Mouse (Mus musculus): ENCODE results near the gene Zfp146. TPM values are rescaled to one million over a fixed set of nuclear protein-coding genes. Genes with fewer than 3 reads are reported as not detected.

Gene Zfp146
- 6.1 and 7.2 TPM in 2 replicates for polyA plus RNA-seq (2015; fragmentation: Nextera tagmentation; extraction: Ambion mirVana)

GRCm38 (mm10) chr7:30169583-30170282 is at the start of gene Zfp146:
TSS of gene Zfp146 (minus strand) at chr7:30169750.

DNA sequence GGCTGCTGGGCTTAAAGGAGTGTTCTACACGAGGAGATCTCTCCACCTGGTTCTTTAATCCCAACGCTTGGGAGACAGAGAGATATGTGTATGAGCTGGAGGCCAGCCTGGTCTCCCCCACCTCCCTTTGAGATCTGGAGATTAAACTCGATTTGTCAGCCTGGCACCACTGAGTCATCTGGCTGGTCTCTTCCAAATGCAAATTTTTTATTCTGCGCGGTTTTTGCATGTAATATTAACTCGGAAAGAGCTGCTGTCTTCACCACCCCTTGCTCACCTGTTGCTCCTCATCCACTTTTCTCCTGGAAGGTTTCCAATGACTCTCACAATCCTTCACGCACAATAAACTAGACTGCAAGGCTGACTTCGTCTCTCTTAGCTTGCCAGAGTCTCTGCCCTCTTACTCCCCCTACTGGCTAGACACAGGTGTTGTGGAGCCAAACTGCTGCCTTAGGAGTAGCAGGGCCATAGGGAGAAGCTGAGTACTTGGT is 29.0 kb upstream of the Zfp146 start, which contains the start of gene Capns1:
Capns1 (minus strand) TSS at position 331 of the 491 bp plus-strand sequence.

GRCm38 (mm10) chr7:30183879-30184289 is 14.3 kb upstream of the Zfp146 start, which contains the start of gene Cox7a1:
TSS of gene Cox7a1 (plus strand) at chr7:30184144.

GRCm38 (mm10) chr7:30121308-30122187 is 48.0 kb downstream of the Zfp146 start, which contains the start of gene Zfp382:
TSS of gene Zfp382 (plus strand) at chr7:30121942.

Other genes with a start within 250 kb of the Zfp146 start
- 5.6 and 8.2 TPM in 2 replicates for gene Zfp74, start 215.7 kb downstream of the Zfp146 start, polyA plus RNA-seq (2015; fragmentation: Nextera tagmentation; extraction: Ambion mirVana)
- gene Zfp568, start 185.8 kb downstream of the Zfp146 start, polyA plus RNA-seq (2015; fragmentation: Nextera tagmentation; extraction: Ambion mirVana): 3.0 and 3.1 TPM in 2 replicates
- gene Zfp14, start 118.4 kb downstream of the Zfp146 start, polyA plus RNA-seq (2015; fragmentation: Nextera tagmentation; extraction: Ambion mirVana): 3.5 and 4.4 TPM in 2 replicates
- gene Zfp82, start 96.8 kb downstream of the Zfp146 start, polyA plus RNA-seq (2015; fragmentation: Nextera tagmentation; extraction: Ambion mirVana): 1.8 and 2.3 TPM in 2 replicates
- 0.74 and 0.83 TPM in 2 replicates for gene Gm26920, start 79.3 kb downstream of the Zfp146 start, polyA plus RNA-seq (2015; fragmentation: Nextera tagmentation; extraction: Ambion mirVana)
- 3.9 and 5.6 TPM in 2 replicates for gene Zfp566, start 79.2 kb downstream of the Zfp146 start, polyA plus RNA-seq (2015; fragmentation: Nextera tagmentation; extraction: Ambion mirVana)
- 47.3 and 47.5 TPM in 2 replicates for gene Zfp260, start 75.0 kb downstream of the Zfp146 start, polyA plus RNA-seq (2015; fragmentation: Nextera tagmentation; extraction: Ambion mirVana)
- gene Zfp382, start 47.8 kb downstream of the Zfp146 start, polyA plus RNA-seq (2015; fragmentation: Nextera tagmentation; extraction: Ambion mirVana): 3.9 and 5.4 TPM in 2 replicates
- 44.3 and 48.0 TPM in 2 replicates for gene Cox7a1, start 14.4 kb upstream of the Zfp146 start, polyA plus RNA-seq (2015; fragmentation: Nextera tagmentation; extraction: Ambion mirVana)
- gene Capns1, start 29.1 kb upstream of the Zfp146 start, polyA plus RNA-seq (2015; fragmentation: Nextera tagmentation; extraction: Ambion mirVana): 132 and 167 TPM in 2 replicates
- gene Polr2i, start 62.2 kb upstream of the Zfp146 start, polyA plus RNA-seq (2015; fragmentation: Nextera tagmentation; extraction: Ambion mirVana): 136 and 153 TPM in 2 replicates
- gene Tbcb, start 62.5 kb upstream of the Zfp146 start, polyA plus RNA-seq (2015; fragmentation: Nextera tagmentation; extraction: Ambion mirVana): 167 and 170 TPM in 2 replicates
- not detected in 2 replicates for gene Ovol3, start 66.0 kb upstream of the Zfp146 start, polyA plus RNA-seq (2015; fragmentation: Nextera tagmentation; extraction: Ambion mirVana)
- 0.43 and 0.65 TPM in 2 replicates for gene Thap8, start 110.3 kb upstream of the Zfp146 start, polyA plus RNA-seq (2015; fragmentation: Nextera tagmentation; extraction: Ambion mirVana)
- 2.7 and 3.7 TPM in 2 replicates for gene Wdr62, start 110.7 kb upstream of the Zfp146 start, polyA plus RNA-seq (2015; fragmentation: Nextera tagmentation; extraction: Ambion mirVana)
- 23.7 and 60.5 TPM in 2 replicates for gene Clip3, start 122.0 kb upstream of the Zfp146 start, polyA plus RNA-seq (2015; fragmentation: Nextera tagmentation; extraction: Ambion mirVana)
- gene Alkbh6, start 139.0 kb upstream of the Zfp146 start, polyA plus RNA-seq (2015; fragmentation: Nextera tagmentation; extraction: Ambion mirVana): 67.9 and 101 TPM in 2 replicates
- gene Syne4, start 145.1 kb upstream of the Zfp146 start, polyA plus RNA-seq (2015; fragmentation: Nextera tagmentation; extraction: Ambion mirVana): 10.1 and 17.2 TPM in 2 replicates
- 1.7 and 4.2 TPM in 2 replicates for gene E130208F15Rik, start 152.0 kb upstream of the Zfp146 start, polyA plus RNA-seq (2015; fragmentation: Nextera tagmentation; extraction: Ambion mirVana)
- gene Sdhaf1, start 154.1 kb upstream of the Zfp146 start, polyA plus RNA-seq (2015; fragmentation: Nextera tagmentation; extraction: Ambion mirVana): 19.9 and 24.4 TPM in 2 replicates
- gene Lrfn3, start 193.0 kb upstream of the Zfp146 start, polyA plus RNA-seq (2015; fragmentation: Nextera tagmentation; extraction: Ambion mirVana): 7.0 and 8.6 TPM in 2 replicates
- 130 and 219 TPM in 2 replicates for gene Tyrobp, start 244.0 kb upstream of the Zfp146 start, polyA plus RNA-seq (2015; fragmentation: Nextera tagmentation; extraction: Ambion mirVana)